Mouse (Mus musculus): ENCODE data around the gene Mettl6.

The Mettl6 gene

GRCm38 (mm10) chr14:31494975-31495455 is at the start of gene Mettl6:
Gene Mettl6, minus strand, starts transcription at chr14:31495040.
- peak; percentile 92 for DNase-seq (ENCODE audit: extremely low spot score, low spot score)

GRCm38 (mm10) chr14:31543885-31544442 is 49.1 kb upstream of the Mettl6 start:
- no peak for DNase-seq (ENCODE audit: extremely low spot score, low spot score)

DNA sequence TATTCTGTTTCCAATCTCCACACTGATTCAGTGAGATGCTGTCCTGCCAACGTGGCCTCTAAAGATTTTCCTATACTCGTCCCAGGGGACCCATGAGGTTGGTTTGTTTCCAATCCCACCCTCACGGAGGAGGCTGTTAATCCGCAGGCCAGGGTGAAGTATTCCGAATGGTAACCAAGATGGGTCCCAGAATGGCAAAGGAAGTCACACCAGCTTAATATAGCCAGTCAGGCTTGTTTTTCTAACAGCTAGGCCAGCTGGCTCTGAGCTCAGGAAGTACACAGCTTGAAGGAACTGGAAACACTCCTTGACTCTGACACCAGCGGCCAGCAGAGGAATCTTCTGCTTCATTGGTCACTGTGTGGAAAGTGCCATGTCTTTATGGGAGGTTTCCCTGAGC is 42.5 kb upstream of the Mettl6 start:
- no peak for DNase-seq (ENCODE audit: extremely low spot score, low spot score)

DNA sequence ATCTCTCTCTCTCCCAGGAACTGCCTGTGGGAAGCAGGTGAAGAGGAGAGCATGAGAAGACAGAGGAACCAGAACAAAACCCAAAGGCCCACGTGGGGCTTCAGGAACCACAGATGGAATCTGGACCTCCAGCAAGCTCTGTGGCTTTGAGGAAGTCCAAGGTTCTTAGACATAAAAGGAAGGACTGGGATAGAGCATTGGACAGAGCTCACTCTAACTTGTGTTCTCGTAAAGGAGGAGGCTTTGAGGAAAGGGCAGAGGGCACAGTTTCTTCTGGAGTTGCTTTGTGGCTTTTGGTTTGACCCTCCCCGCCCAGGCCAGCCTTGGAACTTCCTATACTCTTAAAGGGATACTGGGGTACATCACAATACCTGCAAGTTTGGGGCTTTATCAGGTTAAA is 37.8 kb upstream of the Mettl6 start:
- no peak for DNase-seq (ENCODE audit: extremely low spot score, low spot score)

DNA sequence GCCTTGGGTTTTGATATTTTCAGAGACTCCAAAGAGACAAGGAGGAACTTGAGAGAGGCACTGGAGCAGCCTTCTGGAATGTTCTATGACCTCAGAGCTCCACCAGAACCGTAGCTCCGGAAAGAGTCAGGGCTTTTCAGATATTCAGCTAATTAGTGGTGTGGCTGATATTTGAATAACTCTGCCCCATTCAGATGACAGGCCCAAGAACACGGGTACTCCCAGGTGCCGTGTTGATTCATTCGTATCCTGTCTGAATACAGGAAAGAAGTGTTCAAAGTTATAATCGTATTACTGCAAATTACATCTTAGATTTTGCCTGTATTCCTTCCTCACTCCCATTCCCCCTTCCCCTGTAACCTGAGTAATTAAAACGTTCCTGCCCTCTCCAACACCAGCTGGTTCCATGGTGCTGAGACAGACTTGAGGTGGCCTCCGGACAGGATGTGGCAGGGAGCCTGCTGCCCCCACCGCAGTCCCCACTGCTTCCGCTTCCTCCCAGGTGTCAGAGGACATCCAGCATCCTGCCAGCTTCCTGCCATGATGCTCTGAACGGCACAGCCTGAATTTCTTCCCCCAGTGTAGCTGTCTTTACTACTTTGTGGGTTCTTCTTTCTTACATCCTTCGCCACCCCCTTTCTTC is 36.8 kb upstream of the Mettl6 start:
- DNase-seq (ENCODE audit: extremely low spot score, low spot score): no peak

GRCm38 (mm10) chr14:31530847-31531246 is 36.0 kb upstream of the Mettl6 start:
- DNase-seq (ENCODE audit: extremely low spot score, low spot score): no peak

DNA sequence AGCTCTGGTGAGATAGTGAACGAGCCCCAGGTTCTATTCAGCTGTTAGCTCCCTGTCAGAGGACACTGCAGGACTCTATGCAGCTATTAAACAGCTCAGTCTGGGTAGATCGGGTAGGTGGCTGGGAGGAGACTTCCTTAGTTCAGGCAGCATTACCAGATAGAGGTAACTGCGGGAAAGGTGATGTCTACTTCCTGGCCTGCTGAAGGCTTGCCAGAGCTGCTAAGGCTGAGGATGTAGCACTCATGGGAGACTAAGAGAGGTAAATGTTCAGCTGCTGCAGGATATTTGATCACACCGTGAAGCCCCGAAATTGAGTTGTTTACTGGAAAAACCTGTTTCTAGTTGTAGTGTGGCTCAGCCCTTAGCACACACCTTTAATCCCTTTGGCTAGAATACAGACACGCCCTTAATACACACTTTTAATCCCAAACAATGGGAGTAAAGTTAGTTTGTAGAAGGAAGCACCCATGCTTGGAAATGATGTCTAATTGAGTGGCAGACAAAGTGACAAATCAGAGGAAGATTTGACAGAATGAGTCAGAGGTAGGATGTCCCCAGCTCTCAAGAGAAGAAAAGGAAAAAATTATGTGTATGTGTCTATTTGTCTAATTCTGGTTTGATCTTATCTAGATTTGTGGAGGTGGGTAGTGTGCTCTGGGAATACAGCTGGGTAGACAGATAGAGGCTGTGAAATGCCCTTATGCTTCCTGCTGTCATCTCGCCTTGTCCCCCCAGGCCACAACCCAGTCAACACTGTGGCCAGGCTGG is 30.4 kb upstream of the Mettl6 start:
- DNase-seq (ENCODE audit: extremely low spot score, low spot score): no peak

DNA sequence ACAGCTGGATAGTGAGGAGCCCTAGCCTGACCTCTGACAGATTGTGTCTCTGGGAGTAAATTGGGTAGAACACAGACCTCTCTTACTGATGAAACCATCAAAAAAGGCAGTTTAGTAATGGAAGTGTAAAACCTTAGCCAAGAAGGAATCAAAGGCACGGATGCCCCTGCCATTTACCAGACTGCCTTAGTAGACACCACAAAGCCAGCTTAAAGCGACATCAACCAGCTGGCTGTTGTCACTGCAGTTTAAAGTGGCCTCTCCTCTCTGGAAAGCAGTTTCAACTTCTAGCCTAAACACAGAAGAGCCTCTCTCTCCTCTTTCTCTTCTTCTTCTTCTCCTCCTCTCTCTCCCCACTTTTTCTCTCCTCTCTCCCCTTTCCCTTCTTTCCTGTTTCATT is 26.5 kb upstream of the Mettl6 start:
- DNase-seq (ENCODE audit: extremely low spot score, low spot score): no peak

DNA sequence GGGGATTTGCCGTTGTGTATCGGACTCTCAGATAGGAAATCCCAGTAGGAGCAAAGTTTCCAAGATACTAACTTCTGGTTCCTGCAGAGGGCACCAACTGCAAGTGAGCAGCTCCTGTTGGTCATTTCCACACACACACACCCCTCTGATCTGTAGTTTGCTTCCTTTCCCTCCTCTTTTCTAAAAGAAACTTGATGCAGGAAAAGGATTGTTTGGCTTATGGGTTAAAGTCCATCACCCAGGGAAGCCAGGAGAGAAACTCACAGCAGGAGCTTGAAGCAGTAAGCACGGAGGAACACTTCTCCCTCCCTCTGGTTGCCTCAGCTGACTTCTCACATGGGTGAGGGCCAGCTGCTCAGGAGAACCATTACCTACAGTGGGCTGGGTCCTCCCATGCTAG is 24.3 kb upstream of the Mettl6 start:
- no peak for DNase-seq (ENCODE audit: extremely low spot score, low spot score)

DNA sequence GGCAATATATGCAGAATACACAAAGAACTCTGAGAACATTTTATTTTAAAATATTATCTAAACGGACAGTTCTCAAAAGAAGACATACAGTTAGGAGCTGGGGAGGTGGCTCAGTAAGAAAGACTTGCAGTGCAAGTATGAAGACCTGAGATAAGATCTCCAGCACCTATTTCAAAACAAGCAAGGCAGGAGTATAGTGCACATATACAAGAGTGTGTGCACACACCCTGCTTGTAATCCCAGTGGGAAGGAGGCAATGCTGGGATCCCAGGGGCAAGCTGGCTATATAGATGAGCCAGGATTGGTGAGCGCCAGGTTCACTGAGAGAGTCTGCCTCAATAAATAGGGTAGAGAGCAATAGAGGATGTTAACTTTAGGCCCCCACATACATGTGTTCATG is 21.1 kb upstream of the Mettl6 start:
- DNase-seq (ENCODE audit: extremely low spot score, low spot score): no peak

- DNase-seq (ENCODE audit: extremely low spot score, low spot score): no peak
These were observed 15.5 kb upstream of the Mettl6 start for GRCm38 (mm10) chr14:31510322-31510721.

GRCm38 (mm10) chr14:31509911-31510310 is 15.1 kb upstream of the Mettl6 start:
- DNase-seq (ENCODE audit: extremely low spot score, low spot score): no peak

DNA sequence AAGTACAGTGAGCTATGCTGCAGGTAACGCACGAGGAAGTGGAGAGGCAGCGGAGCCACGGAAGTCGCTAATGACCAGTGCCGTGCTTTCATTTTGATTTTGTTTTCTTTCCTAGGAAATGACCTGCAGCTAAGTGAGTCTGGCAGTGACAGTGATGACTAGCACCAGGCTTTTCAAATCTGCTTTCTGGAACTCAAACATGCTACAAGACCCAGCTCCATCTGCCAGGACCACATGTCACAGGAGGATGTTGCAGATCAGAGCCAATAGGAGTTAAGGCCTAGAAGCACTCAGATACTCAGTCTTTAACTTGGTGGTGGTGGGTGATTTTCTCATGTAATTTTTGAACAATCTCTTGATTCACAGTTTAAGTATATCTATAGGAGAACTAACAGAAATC is 11.6 kb upstream of the Mettl6 start:
- DNase-seq (ENCODE audit: extremely low spot score, low spot score): no peak

GRCm38 (mm10) chr14:31503406-31503805 is 8.6 kb upstream of the Mettl6 start:
- DNase-seq (ENCODE audit: extremely low spot score, low spot score): no peak

DNA sequence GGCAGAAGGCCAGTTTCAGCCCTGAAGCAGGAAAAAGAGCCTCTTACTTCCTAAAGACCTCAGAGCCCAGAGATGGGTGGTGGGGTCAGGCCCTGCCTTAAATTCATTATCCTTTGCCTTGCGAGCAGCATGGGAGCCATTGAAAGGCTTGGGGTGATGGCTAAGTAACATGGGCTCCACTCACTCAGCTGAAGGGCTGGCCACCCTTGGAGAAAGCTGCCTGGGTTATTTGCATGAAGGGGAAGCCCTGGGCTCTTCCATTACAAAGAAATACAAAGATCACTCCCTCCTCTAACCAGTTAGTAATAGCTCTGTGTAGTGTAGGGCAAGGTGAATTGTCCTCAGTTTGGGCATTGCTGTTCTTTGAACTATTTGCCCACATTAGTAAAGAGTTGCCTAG is 4.7 kb upstream of the Mettl6 start:
- no peak for DNase-seq (ENCODE audit: extremely low spot score, low spot score)

GRCm38 (mm10) chr14:31496241-31496646 is 1.4 kb upstream of the Mettl6 start:
- DNase-seq (ENCODE audit: extremely low spot score, low spot score): no peak

- no peak for DNase-seq (ENCODE audit: extremely low spot score, low spot score)
These were observed 698 bp upstream of the Mettl6 start for GRCm38 (mm10) chr14:31495538-31495937.

DNA sequence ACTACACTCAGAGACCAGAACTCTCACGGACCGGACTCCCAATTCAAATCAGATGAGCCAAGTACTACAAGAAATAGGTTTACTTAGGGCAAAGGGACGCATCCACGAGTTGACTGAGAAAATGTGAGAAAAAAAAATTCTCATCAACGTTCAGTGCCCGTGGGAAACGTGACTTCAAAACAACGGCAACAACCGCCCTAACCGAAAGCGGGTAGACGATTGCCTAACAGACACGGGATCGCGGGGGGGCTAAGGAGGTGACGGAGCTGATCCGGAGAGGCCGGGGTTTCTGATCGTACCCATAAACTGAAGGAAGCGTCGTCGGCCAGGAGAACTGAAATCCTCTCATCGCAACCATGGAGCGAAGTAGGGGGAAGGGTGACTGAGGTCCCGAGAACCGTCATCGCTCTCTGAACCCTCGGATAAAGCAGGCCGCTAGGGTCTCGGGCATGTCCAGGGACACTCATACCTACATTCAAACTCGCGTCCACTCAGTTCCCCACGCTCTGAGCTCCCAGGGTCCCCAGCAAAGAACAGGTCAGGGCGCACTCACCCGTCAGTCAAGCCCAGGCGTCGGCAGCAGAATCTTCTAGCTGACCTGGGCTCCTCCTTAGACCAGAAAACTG is 378 bp downstream of the Mettl6 start, which contains the start of gene Eaf1:
Gene Eaf1, plus strand, starts transcription at position 51 of the 626 bp plus-strand sequence.
- no peak for DNase-seq (ENCODE audit: extremely low spot score, low spot score)

GRCm38 (mm10) chr14:31493901-31494300 is 939 bp downstream of the Mettl6 start:
- no peak for DNase-seq (ENCODE audit: extremely low spot score, low spot score)

DNA sequence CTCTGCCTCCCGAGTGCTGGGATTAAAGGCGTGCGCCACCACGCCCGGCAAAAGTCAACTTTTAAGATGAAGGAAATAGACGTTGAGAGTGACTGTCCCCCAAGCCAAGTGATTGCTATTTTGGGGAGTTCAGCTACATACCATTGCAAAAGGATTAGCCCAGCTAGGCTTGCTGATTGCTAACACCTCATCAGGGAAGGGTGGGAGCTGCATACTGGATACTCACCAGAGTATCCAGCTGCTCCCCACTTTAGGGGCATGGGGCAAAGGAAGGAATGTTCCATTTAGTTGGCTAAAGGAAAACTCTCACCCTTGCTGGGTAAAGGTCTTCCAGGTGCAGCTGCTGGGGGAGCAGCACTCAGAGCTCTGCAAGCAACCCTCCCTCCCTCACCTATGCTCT is 6.8 kb downstream of the Mettl6 start:
- no peak for DNase-seq (ENCODE audit: extremely low spot score, low spot score)

- no peak for DNase-seq (ENCODE audit: extremely low spot score, low spot score)
These were observed 8.4 kb downstream of the Mettl6 start for GRCm38 (mm10) chr14:31486465-31486864.

GRCm38 (mm10) chr14:31482417-31482816 is 12.4 kb downstream of the Mettl6 start:
- DNase-seq (ENCODE audit: extremely low spot score, low spot score): no peak

Measured in neural tube, embryonic 10.5 days (tissue).